Mouse (Mus musculus) ES-Bruce4 (cell line): Measurements from ENCODE around the gene Slc30a7.

Experiments used
- CTCF ChIP-seq: IDR thresholded peaks from one replicate; pipeline ENCODE4 v1.8.1; 2011; ENCODE audit warnings: low read depth, low read length
- EP300 ChIP-seq: IDR thresholded peaks from 2 replicates; pipeline ENCODE4 v1.6.1; 2011; ENCODE audit warnings: low read depth, low read length; ENCODE audit not compliant: insufficient read depth
- POLR2A ChIP-seq: IDR thresholded peaks from one replicate; pipeline ENCODE4 v1.8.1; 2011; ENCODE audit warnings: low read length; ENCODE audit not compliant: insufficient read depth

DNA sequence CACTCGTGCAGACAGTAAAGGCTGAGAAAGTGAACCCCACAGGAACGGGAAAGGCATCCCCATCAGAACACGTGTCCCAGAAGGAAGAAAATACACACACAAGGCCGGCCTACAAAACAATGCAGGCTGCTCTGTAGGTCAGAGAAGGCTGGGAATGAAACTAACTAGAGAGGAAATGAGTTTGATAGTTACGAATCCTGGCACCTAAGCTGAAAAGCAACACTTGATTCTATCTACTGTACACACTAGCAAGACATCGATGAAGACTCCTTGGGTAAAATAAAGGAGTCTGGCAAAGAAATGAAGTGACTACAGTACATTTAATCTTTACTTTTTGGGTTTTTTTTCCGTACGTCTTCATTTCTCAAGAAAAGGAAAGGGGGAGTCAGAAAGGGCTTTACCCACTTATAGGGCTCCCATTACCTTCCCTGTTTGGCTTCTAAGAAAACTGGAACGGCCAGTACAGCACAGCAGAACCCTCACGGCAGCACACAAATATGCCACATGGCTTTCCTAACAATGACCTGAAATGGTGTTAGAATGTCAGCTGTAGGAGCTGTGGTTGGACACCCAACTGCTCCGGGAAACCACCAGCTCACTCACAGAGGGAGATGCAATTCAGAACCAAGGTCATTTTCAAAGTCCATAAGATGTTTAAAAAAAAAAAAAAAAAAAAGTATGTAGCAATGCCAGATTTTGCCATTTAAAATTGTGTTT lies 45.7 kb downstream of the Slc30a7 start:
- TF ChIP-seq CTCF (no peak), EP300 (no peak), POLR2A (no peak)
